Mouse (Mus musculus) myocyte (in vitro differentiated cells): ENCODE results near the gene Mchr1.

ENCODE experiments used
- POLR2A ChIP-seq: IDR thresholded peaks from one replicate; pipeline ENCODE4 v1.6.1; 2011; ENCODE audit warnings: low read depth, mild to moderate bottlenecking, control low read depth, moderate library complexity; ENCODE audit not compliant: insufficient read length
- POLR2AphosphoS2 ChIP-seq: IDR thresholded peaks from one replicate; pipeline ENCODE4 v1.6.1; 2011; ENCODE audit warnings: low read depth, control low read depth; ENCODE audit not compliant: insufficient read length
- USF1 ChIP-seq: IDR thresholded peaks from one replicate; pipeline ENCODE4 v1.6.1; 2011; ENCODE audit warnings: low read depth, mild to moderate bottlenecking, control low read depth, moderate library complexity

GRCm38 (mm10) chr15:81277928-81278327, 42.6 kb downstream of the Mchr1 start:
- TF ChIP-seq POLR2A (no peak), POLR2AphosphoS2 (no peak), USF1 (no peak)
